Mouse (Mus musculus) left cerebral cortex, adult 2 months (tissue): ENCODE measurements around the gene Tmem129. TPM values are rescaled to one million over a fixed set of nuclear protein-coding genes. Genes with fewer than 3 reads are reported as not detected.

Experiments
- DNase-seq, 2 experiments: peaks; one replicate each; pipeline ENCODE4 v3.0.0; 2021 to 2022; ENCODE audit warnings: low spot score in 2 of 2, mixed read lengths in 1 of 2; ENCODE audit errors: extremely low spot score in 1 of 2
- H3K27ac ChIP-seq: fragments of 200-600 bp; 2 replicates; pipeline ENCODE4 v1.8.1; 2022
- H3K4me3 ChIP-seq: fragments of 200-600 bp; 2 replicates; pipeline ENCODE4 v1.8.1; 2022
- CTCF ChIP-seq: fragments of 200-600 bp; IDR thresholded peaks from 2 replicates; pipeline ENCODE4 v1.8.1; 2022; ENCODE audit warnings: antibody characterized with exemption, mild to moderate bottlenecking, moderate library complexity
- intact Hi-C: fragments of 180-260 bp; cut with DNase I; formaldehyde crosslinking; loops from one replicate; pipeline ENCODE4 v1.15.1; 2025
- long read RNA-seq, 2 experiments: library from polyadenylated mRNA; stranded (forward); transcript quantifications; one replicate each; pipeline ENCODE4 v2.0.0; 2021; ENCODE audit warnings: borderline mapping rate in 2 of 2
- total RNA-seq, 2 experiments: library from RNA; stranded (reverse); gene quantifications; 2 replicates each; pipeline ENCODE4 v1.2.3; 2021

The Tmem129 gene
- total RNA-seq = 10 to 100 TPM; 24.8 to 26.7 TPM
- long read RNA-seq, experiment 1, transcript Tmem129-201 (4 exons, 2,828 nt) = major isoform, 23 of 49 reads
- long read RNA-seq, experiment 1, partial matches to known transcripts = 7 of 49 reads
- long read RNA-seq, experiment 1, other reads (novel, unspliced or antisense) = 16 of 49 reads
- long read RNA-seq, experiment 2, transcript Tmem129-201 (4 exons, 2,828 nt) = major isoform, 23 of 39 reads
- long read RNA-seq, experiment 2, partial matches to known transcripts = 3 of 39 reads
- long read RNA-seq, experiment 2, other reads (novel, unspliced or antisense) = 12 of 39 reads

DNA sequence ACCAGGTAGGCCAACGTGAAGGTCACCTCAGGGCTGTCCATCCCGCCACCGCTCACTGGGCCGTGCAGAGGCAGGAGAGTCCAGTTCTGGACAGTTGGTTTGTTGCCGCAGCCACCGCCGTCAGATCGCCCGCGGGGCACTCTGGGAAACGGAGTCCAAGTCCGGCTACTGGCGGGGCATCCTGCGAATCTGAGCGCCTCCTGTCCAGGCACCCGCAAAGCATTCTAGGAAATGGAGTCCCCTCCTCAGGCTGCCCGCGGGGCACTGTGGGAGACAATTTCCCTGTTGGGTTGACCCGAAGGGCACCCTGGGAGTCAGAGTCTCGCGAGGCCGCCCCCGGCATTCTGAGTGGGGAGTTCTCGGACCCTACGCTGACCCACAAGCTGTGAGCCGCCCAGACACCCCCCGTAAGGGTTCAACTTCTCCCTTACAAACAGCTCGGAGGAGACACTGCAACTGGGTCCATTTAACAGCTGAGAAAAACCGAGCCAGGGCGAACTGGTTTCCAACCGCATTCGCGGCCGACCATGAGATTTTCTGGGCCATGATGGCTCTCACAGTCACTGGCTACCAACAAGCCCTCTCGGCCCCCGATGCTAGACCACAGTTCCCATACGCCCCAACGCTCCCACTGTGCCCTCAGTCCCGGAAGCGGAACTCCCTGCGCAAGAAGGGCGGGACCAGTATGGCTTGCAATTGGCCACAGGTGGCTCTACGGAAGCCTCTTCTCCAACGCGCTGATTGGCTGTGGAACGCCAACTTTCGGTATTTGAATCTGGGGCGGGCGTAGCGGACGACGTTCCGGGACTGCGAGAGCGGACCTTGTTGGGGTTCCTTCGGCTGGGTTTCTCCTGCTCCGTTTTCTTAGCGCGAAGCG, at the start of gene Tmem129, which contains the start of gene Tacc3:
Gene Tmem129, minus strand, starts transcription at position 630 of the 877 bp plus-strand sequence.
Gene Tacc3, plus strand, starts transcription at position 342 of the 877 bp plus-strand sequence.
- TF ChIP-seq CTCF = no peak; the same call in 1 of the 2 replicates
- Histone ChIP-seq H3K4me3 (peak within 1 kb of the TSS; percentile 65), H3K27ac (peak within 1 kb of the TSS; percentile 100)
- intact Hi-C loops = loop anchor here (1.0 to 10.0 kb wide), 4 partner anchors 125 to 383 kb away; partner anchors contain the start of genes Ctbp1, Letm1, Nsd2 and Uvssa
- DNase-seq = peak; percentile 97 to 98

DNA sequence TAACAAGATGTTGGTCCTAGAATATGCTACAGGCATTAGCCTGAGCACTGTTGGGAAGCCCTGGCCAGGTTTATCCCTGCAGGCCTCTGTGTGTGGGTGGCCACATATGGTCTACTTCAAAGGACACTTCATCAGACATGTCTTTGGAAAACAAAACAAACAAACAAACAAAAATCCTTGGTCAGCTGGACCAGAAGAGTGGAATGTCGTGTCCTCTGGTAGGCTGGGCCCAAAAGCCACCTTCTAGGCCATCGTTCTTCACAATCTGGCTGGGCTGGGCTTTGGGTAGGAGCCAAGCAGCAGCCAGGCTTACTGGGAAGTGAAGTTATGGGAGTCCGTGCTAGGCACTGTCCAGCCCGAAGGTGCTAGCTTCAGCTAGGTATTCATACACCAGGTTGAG, 48.9 kb upstream of the Tmem129 start:
- H3K27ac ChIP-seq = no peak overlapping the region
- intact Hi-C loops = no loop called here

DNA sequence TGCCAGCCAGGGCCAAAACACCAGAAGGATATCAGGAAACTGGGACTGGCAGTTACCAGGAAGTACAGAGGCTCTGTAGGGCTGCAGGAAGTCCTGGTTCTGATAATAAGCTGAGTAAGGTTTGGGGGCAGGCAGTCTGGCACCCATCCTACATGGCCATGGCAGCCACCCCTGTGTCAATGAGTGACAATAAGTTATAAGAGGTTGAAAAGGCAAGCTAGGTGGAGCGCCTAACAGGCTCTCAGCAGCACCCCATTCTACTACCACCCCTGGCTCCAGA, 48.1 kb upstream of the Tmem129 start:
- no peak for DNase-seq
- intact Hi-C loops = no loop called here
- H3K27ac ChIP-seq = peak overlapping the region; percentile 28; the same call in 1 of the 2 replicates

More for the DNA sequence above, 48.9 kb upstream of the Tmem129 start:
- TF ChIP-seq CTCF = no peak
- DNase-seq = no peak
- H3K4me3 ChIP-seq = no peak overlapping the region

DNA sequence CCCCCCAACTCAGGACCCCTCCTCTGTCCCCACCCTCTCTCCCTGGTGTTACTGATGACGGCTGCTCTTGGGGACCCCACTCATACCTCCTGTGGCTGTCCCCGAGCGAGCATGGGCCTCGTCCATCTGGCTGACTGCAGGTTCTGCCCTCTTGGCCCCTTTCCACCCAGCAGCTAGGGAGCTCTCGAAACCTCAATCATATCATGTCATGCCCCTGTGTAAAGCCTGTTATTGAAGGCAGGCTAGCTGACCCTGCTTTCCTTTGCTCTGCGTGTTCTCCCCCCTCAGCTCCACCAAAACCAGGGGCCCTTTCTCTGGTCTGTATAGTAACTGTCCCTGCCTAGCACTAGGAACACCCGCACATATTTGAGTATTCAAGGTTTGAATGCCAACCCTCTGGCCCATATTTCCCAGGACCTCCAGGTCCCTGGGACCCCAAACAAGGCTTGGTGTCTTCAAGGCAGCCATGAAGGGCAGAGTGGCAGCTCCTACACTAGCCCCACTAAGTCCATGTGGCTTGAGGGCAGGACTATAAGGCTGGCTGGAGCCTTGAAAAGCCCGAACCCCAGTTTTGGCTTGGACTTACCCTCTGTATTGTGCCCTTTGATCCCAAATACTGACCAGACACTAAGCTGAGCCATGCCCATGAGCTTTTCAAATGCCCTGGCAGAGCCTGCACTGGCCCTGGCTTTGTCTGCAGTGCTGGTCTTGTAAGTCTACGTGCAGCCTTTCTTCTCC, 47.6 kb upstream of the Tmem129 start:
- TF ChIP-seq CTCF = no peak
- intact Hi-C loops = no loop called here
- H3K4me3 ChIP-seq = no peak overlapping the region
- DNase-seq = no peak
- H3K27ac ChIP-seq = peak overlapping the region; percentile 30; the same call in 1 of the 2 replicates

More for the DNA sequence above, 48.1 kb upstream of the Tmem129 start:
- H3K4me3 ChIP-seq = no peak overlapping the region
- no peak for TF ChIP-seq CTCF

DNA sequence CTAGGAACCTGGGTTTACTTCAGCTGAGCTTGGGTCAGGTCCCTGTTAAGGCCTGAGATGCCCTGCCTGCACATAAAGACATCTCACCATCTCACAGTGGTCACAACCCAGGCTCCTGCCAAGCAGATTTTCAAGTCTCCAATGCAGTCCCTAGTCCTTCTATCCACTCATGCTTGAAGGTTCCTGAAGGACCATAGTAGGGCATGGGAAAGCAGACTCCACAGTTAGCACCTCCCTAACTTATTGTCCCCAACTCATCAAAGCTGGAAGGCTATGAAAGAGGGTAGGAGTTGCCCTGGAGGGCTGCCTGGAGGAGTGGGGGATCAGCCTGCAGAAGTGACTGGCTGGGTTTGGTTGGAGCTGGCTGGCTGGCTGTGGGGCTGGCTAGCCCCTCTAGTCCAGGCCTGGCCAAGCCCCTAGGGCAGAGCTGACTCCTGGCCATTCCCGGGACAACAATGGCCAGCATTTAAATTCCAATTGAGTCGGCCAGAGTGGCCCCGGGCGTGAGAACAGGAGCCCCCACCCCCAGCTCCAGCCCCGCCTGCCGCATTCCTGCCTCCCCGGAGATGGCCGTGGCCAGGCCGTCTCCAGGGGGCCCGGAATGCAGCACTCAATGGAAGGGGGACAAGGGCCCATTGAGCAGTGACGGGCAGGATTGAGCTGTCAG, 46.9 kb upstream of the Tmem129 start:
- DNase-seq = peak; percentile 40 to 59
- TF ChIP-seq CTCF = no peak
- Histone ChIP-seq H3K4me3 (no peak overlapping the region), H3K27ac (no peak overlapping the region)
- intact Hi-C loops = no loop called here

DNA sequence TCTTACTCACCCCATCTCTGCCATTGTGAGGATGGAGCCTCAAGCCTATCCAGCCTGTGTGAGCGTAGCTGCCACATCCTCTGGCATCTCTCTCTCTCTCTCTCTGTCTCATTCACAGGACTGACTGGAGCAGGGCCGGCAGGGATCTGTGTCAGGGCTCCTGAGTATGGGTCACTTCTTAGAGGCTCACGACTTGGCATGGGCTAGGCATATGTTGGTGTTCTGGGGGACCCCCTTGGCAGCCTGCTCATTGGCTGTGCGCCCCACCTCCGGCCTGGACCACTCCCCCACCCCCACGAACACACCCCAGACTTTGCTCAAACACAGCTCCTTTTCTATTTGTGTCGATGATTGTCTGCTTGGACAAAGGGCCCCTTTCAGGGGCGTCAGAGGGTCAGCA, 45.8 kb upstream of the Tmem129 start:
- no peak overlapping the region for H3K4me3 ChIP-seq
- no peak overlapping the region for H3K27ac ChIP-seq
- intact Hi-C loops = no loop called here
- DNase-seq = no peak
- TF ChIP-seq CTCF = no peak

DNA sequence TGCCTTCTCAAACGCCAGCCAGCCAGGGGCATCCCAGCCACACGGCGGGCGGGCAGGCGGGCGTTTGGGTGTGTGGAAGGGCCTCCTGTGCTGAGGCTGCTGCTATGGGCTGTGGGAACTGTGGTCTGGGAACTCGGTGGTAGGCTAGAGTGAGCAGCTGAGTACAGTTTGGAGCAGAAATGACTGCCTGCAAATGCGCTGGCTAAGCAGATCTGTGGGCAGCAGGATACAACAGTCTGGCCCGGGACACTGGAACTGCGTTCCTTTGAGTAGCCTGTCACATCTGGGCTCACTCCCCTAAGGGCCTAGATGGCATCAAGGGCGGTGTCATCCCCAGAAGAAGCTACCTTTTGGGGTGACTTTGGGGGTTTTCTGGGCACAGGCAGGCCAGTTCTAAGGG, 43.6 kb upstream of the Tmem129 start:
- H3K27ac ChIP-seq = no peak overlapping the region
- H3K4me3 ChIP-seq = no peak overlapping the region
- TF ChIP-seq CTCF = no peak
- no peak for DNase-seq
- intact Hi-C loops = no loop called here

DNA sequence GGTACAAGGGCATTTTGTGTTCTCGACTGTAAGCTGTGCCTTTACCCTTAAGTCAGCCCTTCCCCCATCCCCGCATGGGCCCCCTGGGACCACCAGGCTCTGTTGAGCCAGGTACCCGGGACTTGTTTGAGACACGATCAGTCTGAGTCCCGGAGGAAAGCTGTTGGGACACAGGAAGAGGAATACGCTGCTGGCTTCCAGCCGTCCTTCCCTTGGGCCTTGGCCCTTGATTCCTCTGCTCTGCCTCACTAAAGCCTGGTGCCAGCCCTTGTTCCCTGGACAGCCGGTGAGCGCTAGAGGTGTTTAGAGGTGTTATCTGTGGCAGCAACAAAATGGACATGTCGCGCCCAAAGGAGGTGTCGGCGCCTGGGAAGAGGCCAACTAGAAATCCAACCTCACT, 41.8 kb upstream of the Tmem129 start:
- intact Hi-C loops = no loop called here
- no peak for TF ChIP-seq CTCF
- no peak overlapping the region for H3K4me3 ChIP-seq
- no peak for DNase-seq
- H3K27ac ChIP-seq = no peak overlapping the region

DNA sequence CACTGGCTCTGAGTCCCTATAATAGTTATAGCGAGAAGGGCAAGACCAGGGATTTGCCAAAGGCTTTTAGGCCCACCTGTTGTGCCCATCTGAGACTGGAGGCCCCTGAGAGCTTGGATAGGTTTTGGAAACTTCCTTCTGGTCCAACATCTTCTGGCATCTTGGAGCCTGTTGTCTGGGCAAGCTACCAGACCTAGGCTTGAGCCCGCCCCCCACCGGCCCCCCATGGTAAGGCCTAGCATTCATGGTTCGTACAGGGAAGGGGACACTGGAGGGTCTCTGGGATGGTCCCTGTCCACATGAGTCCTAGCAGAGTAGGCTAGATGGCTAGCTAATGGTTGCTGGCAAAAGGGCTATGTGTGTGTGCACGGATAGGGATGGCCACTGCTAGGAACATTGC, 40.5 kb upstream of the Tmem129 start:
- Histone ChIP-seq H3K27ac (no peak overlapping the region; the same call in 1 of the 2 replicates), H3K4me3 (no peak overlapping the region)
- no peak for TF ChIP-seq CTCF
- intact Hi-C loops = no loop called here
- no peak for DNase-seq

DNA sequence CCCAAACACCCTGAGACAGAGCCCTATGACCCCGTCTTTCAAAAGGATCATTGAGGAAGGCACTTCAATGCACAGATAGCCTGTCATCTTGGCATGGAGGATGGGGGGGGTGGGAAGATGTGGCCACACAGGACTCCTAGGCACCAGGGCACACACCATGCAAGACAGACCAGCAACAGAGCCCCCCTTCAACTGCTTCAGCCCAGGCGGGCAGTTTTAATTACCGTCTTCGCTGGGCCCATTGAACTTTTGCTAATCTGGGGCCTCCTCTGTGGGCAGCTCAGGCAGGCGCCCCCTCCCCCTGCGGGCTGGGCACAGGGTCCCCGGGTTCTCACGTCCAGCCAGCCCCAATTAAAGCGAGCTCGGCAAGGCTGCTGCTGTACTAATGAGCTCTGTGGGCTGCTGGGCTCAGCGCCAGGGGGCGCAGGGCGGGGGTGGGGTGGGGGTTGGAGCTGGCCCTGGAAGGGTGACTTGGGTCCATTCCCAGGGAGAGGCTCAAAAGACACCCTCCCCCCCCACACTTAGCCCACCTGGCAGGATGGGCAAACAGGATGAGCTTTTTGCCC, 39.8 kb upstream of the Tmem129 start:
- H3K27ac ChIP-seq = no peak overlapping the region
- intact Hi-C loops = no loop called here

DNA sequence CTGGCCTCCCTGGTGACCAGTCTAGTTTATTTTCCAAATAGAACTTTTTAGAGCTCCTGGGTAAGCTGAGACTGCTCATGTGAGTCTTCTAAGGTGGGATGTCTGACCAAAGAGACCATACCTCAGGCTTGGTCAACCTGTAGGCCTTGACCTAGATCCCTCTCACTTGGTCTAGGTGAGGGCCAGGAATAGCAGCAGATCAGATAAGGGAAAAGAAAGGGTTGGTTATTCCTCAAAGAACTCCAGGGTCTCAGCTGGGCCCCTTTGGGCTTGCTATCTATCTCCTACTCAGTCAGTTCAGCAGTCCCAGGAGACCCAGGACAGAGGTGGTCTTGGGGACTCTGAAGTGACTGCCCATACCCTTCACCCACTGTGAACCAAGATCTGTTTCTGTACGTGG, 39.3 kb upstream of the Tmem129 start:
- DNase-seq = no peak
- intact Hi-C loops = no loop called here
- no peak for TF ChIP-seq CTCF
- no peak overlapping the region for H3K4me3 ChIP-seq
- H3K27ac ChIP-seq = no peak overlapping the region

More for the DNA sequence above, 39.8 kb upstream of the Tmem129 start:
- DNase-seq = peak in 1 of 2 experiments; percentile 64
- no peak overlapping the region for H3K4me3 ChIP-seq
- TF ChIP-seq CTCF = no peak
